Mouse (Mus musculus) kidney, postnatal 36 days (tissue): ENCODE measurements around the gene Gm20388.

ENCODE experiments used
- DNase-seq, 2 experiments: peaks; one replicate each; pipeline ENCODE4 v3.0.0; 2021 to 2022; ENCODE audit warnings: mixed read lengths in 2 of 2

The Gm20388 gene

GRCm38 (mm10) chr8:120623608-120624007 is 713.0 kb downstream of the Gm20388 start:
- no peak for DNase-seq

- DNase-seq, result no peak
Observed at GRCm38 (mm10) chr8:120626461-120626860, 715.8 kb downstream of the Gm20388 start.

- DNase-seq, result no peak
Observed at GRCm38 (mm10) chr8:120627298-120627697, 716.7 kb downstream of the Gm20388 start.

GRCm38 (mm10) chr8:120630031-120630430 is 719.4 kb downstream of the Gm20388 start:
- no peak for DNase-seq

GRCm38 (mm10) chr8:120630848-120631247 is 720.2 kb downstream of the Gm20388 start:
- no peak for DNase-seq

- DNase-seq, result no peak
Observed at GRCm38 (mm10) chr8:120631441-120632375, 721.1 kb downstream of the Gm20388 start.

GRCm38 (mm10) chr8:120632969-120633664 is 722.5 kb downstream of the Gm20388 start:
- DNase-seq, result no peak

- DNase-seq, result peak in 1 of 2 experiments; percentile 15
Observed at GRCm38 (mm10) chr8:120633665-120634271, 723.1 kb downstream of the Gm20388 start.

GRCm38 (mm10) chr8:120634329-120634839 is 723.7 kb downstream of the Gm20388 start:
- peak; percentile 86 to 88 for DNase-seq

- no peak for DNase-seq
Observed at GRCm38 (mm10) chr8:120641245-120641644, 730.6 kb downstream of the Gm20388 start.

- no peak for DNase-seq
Observed at GRCm38 (mm10) chr8:120642031-120642662, 731.5 kb downstream of the Gm20388 start.

- DNase-seq, result peak; percentile 31 to 61
Observed at GRCm38 (mm10) chr8:120644663-120645062, 734.0 kb downstream of the Gm20388 start.

GRCm38 (mm10) chr8:120647532-120647931 is 736.9 kb downstream of the Gm20388 start, which contains the start of gene 1190005I06Rik:
Gene 1190005I06Rik, minus strand, starts transcription at chr8:120647632.
- DNase-seq, result no peak

- no peak for DNase-seq
Observed at GRCm38 (mm10) chr8:120656322-120657052, 745.8 kb downstream of the Gm20388 start.

GRCm38 (mm10) chr8:120657415-120657814 is 746.8 kb downstream of the Gm20388 start:
- DNase-seq, result no peak

GRCm38 (mm10) chr8:120664566-120664965 is 753.9 kb downstream of the Gm20388 start:
- DNase-seq, result no peak

GRCm38 (mm10) chr8:120665726-120666455 is 755.2 kb downstream of the Gm20388 start:
- DNase-seq, result peak; percentile 55 to 56

- DNase-seq, result no peak
Observed at GRCm38 (mm10) chr8:120666807-120667470, 756.3 kb downstream of the Gm20388 start.

- DNase-seq, result peak; percentile 95 to 98
Observed at GRCm38 (mm10) chr8:120667561-120668373, 757.1 kb downstream of the Gm20388 start, which contains the start of the genes Gm27021 and Cox4i1. Gene Gm27021, minus strand, starts transcription at chr8:120668079. Gene Cox4i1, plus strand, starts transcription at chr8:120668222.
